8 mouse cellular contexts compared by ENCODE assay signal in genomic region chr9:34954212-34954611, GRCm38 (mm10).
DNase-seq lines count a peak whose midpoint lies in the region; ATAC-seq and TF ChIP-seq lines count a peak whose summit lies in the region.
"Had no signal": no experiment of that assay in that cellular context is flagged by ENCODE, and none has a peak within 500 bp of the region (broad histone marks: within the 10 kb centered on the region; RNA-seq: fewer than 3 reads in every experiment).

No protein-coding gene starts in this region.

- no peaks in the 10 kb centered on the region for H3K9me3 ChIP-seq in hindbrain, embryonic 14.5 days (ENCODE audit: control insufficient read depth, low read length)
- no peaks in the 10 kb centered on the region for H3K9me3 ChIP-seq in hindbrain, embryonic 12.5 days (replicated peaks)
- no peaks in the 10 kb centered on the region for H3K9me3 ChIP-seq in MEL (replicated peaks; ENCODE audit: insufficient read depth, low read length)
- no peaks in the 10 kb centered on the region for H3K9me3 ChIP-seq in embryonic facial prominence, embryonic 10.5 days
- H3K9me3 ChIP-seq in midbrain, embryonic 13.5 days = no peaks in the 10 kb centered on the region
- H3K9me3 ChIP-seq: embryonic facial prominence, embryonic 15.5 days had no signal

- H3K36me3 ChIP-seq in hindbrain, embryonic 14.5 days (replicated peaks; ENCODE audit: control insufficient read depth, insufficient read depth) = no peaks in the 10 kb centered on the region
- no peaks in the 10 kb centered on the region for H3K36me3 ChIP-seq in hindbrain, embryonic 12.5 days
- H3K36me3 ChIP-seq in MEL (ENCODE audit: control insufficient read depth in 1 of 2, insufficient read depth in 2 of 2, low read length in 2 of 2) = no peaks in the 10 kb centered on the region
- H3K36me3 ChIP-seq in embryonic facial prominence, embryonic 10.5 days (replicated peaks) = no peaks in the 10 kb centered on the region
- H3K36me3 ChIP-seq in midbrain, embryonic 13.5 days = no peaks in the 10 kb centered on the region
- H3K36me3 ChIP-seq: embryonic facial prominence, embryonic 15.5 days had no signal

- H3K4me2 ChIP-seq in hindbrain, embryonic 14.5 days (replicated peaks) = no peak overlapping the region
- no peak overlapping the region for H3K4me2 ChIP-seq in hindbrain, embryonic 12.5 days (replicated peaks)
- no peak overlapping the region for H3K4me2 ChIP-seq in midbrain, embryonic 13.5 days (replicated peaks)
- H3K4me2 ChIP-seq: embryonic facial prominence, embryonic 15.5 days had no signal

- 56% methylated on average over 5 of the region's 5 CpGs for WGBS in hindbrain, embryonic 14.5 days
- WGBS in hindbrain, embryonic 12.5 days = 60% methylated on average over 5 of the region's 5 CpGs
- WGBS in embryonic facial prominence, embryonic 10.5 days = 62% methylated on average over 5 of the region's 5 CpGs
- WGBS in midbrain, embryonic 13.5 days = 58% methylated on average over 5 of the region's 5 CpGs

- H3K27ac ChIP-seq in hindbrain, embryonic 14.5 days = no peak overlapping the region
- H3K27ac ChIP-seq in hindbrain, embryonic 12.5 days = no peak overlapping the region
- H3K27ac ChIP-seq in MEL (ENCODE audit: control insufficient read depth, low read depth, low read length) = no peak overlapping the region
- no peak overlapping the region for H3K27ac ChIP-seq in embryonic facial prominence, embryonic 10.5 days (replicated peaks)
- H3K27ac ChIP-seq in midbrain, embryonic 13.5 days = no peak overlapping the region
- H3K27ac ChIP-seq: embryonic facial prominence, embryonic 15.5 days had no signal

- TF ChIP-seq CTCF in MEL (IDR thresholded peaks at IDR 0.05 in 2 of 3, conservative IDR thresholded peaks at IDR 0.05 in 1 of 3; ENCODE audit: control insufficient read depth in 1 of 3, insufficient read depth in 1 of 3, low read depth in 2 of 3, low read length in 3 of 3, poor library complexity in 1 of 3, severe bottlenecking in 1 of 3) = peak in 1 of 3 experiments; percentile 5; a peak in 1 of 6 replicates

- H3K27me3 ChIP-seq in hindbrain, embryonic 14.5 days (ENCODE audit: control insufficient read depth, insufficient read depth, low read length) = no peaks in the 10 kb centered on the region
- H3K27me3 ChIP-seq in hindbrain, embryonic 12.5 days = no peaks in the 10 kb centered on the region
- no peaks in the 10 kb centered on the region for H3K27me3 ChIP-seq in MEL (ENCODE audit: control insufficient read depth in 1 of 2, insufficient read depth in 2 of 2, low read length in 2 of 2)
- H3K27me3 ChIP-seq in embryonic facial prominence, embryonic 10.5 days (replicated peaks; ENCODE audit: low read depth, poor library complexity, severe bottlenecking) = 0 out of 2 replicates have a peak, but pooled peaks cover 7% of the 10 kb centered on the region
- H3K27me3 ChIP-seq in midbrain, embryonic 13.5 days = no peaks in the 10 kb centered on the region
- H3K27me3 ChIP-seq: embryonic facial prominence, embryonic 15.5 days had no signal

- ATAC-seq in hindbrain, embryonic 14.5 days (ENCODE audit: low FRiP score) = no peak
- no peak for ATAC-seq in hindbrain, embryonic 12.5 days (ENCODE audit: low FRiP score)
- ATAC-seq in midbrain, embryonic 13.5 days = peak; percentile 32; the same call in 1 of the 2 replicates
- no peak for ATAC-seq in erythroid progenitor cell, adult 5-6 weeks (replicated peaks; ENCODE audit: low FRiP score, poor library complexity, severe bottlenecking)

- no peak for TF ChIP-seq EP300 in MEL (IDR thresholded peaks at IDR 0.05; ENCODE audit: low read depth in 1 of 2, low read length in 2 of 2)

- DNase-seq in hindbrain, embryonic 14.5 days (ENCODE audit: low spot score) = peak; percentile 39
- DNase-seq in 416B (ENCODE audit: low read depth) (peak; percentile 51), MEL (ENCODE audit: low read depth, low spot score) (peak; percentile 4)
- DNase-seq in embryonic facial prominence, embryonic 10.5 days (ENCODE audit: low spot score) = peak; percentile 57

- no peak for TF ChIP-seq POLR2A in MEL (IDR thresholded peaks at IDR 0.05; ENCODE audit: control insufficient read depth in 1 of 2, insufficient read depth in 1 of 2, low read depth in 1 of 2, low read length in 2 of 2, poor library complexity in 1 of 2)

- peaks cover 4% of the 10 kb centered on the region for H3K4me1 ChIP-seq in hindbrain, embryonic 14.5 days (replicated peaks; ENCODE audit: control insufficient read depth, insufficient read depth, low read length)
- peaks cover 7% of the 10 kb centered on the region; the same call in 1 of the 2 replicates for H3K4me1 ChIP-seq in hindbrain, embryonic 12.5 days
- no peaks in the 10 kb centered on the region for H3K4me1 ChIP-seq in MEL (ENCODE audit: control insufficient read depth in 1 of 2, insufficient read depth in 2 of 2, low read length in 2 of 2)
- H3K4me1 ChIP-seq in embryonic facial prominence, embryonic 10.5 days = peaks cover 10% of the 10 kb centered on the region
- H3K4me1 ChIP-seq in midbrain, embryonic 13.5 days (replicated peaks) = peaks cover 25% of the 10 kb centered on the region

- H3K79me2 ChIP-seq in MEL (ENCODE audit: control insufficient read depth, insufficient read depth, low read length, poor library complexity) = no peaks in the 10 kb centered on the region

- H3K4me3 ChIP-seq in hindbrain, embryonic 14.5 days (replicated peaks; ENCODE audit: low read length) = no peak overlapping the region
- H3K4me3 ChIP-seq in hindbrain, embryonic 12.5 days = no peak overlapping the region
- H3K4me3 ChIP-seq in MEL (ENCODE audit: control insufficient read depth in 1 of 2, insufficient read depth in 1 of 2, low read depth in 2 of 2, low read length in 2 of 2) = no peak overlapping the region
- no peak overlapping the region for H3K4me3 ChIP-seq in embryonic facial prominence, embryonic 10.5 days
- no peak overlapping the region for H3K4me3 ChIP-seq in midbrain, embryonic 13.5 days (replicated peaks)
- H3K4me3 ChIP-seq: embryonic facial prominence, embryonic 15.5 days had no signal

- no peak; the same call in 1 of the 2 replicates for TF ChIP-seq RAD21 in MEL (IDR thresholded peaks at IDR 0.05; ENCODE audit: low read depth, low read length)

- H3K9ac ChIP-seq in hindbrain, embryonic 14.5 days = no peak overlapping the region
- no peak overlapping the region for H3K9ac ChIP-seq in hindbrain, embryonic 12.5 days
- H3K9ac ChIP-seq in MEL (ENCODE audit: control insufficient read depth, low read depth, low read length, poor library complexity, severe bottlenecking) = no peak overlapping the region
- no peak overlapping the region for H3K9ac ChIP-seq in midbrain, embryonic 13.5 days (replicated peaks)
- H3K9ac ChIP-seq: embryonic facial prominence, embryonic 15.5 days had no signal

TF ChIP-seq in MEL, 35 proteins besides CTCF, POLR2A, EP300 and RAD21:
- TF ChIP-seq SMC3 (IDR thresholded peaks at IDR 0.05; ENCODE audit: low read depth, low read length) (no peak), MAFK (IDR thresholded peaks at IDR 0.05; ENCODE audit: borderline replicate concordance, low read depth, low read length) (no peak), POLR2AphosphoS2 (IDR thresholded peaks at IDR 0.05; ENCODE audit: low read length) (no peak), UBTF (IDR thresholded peaks at IDR 0.05; ENCODE audit: borderline replicate concordance, insufficient read depth, low read depth, low read length) (no peak), NELFE (IDR thresholded peaks at IDR 0.05; ENCODE audit: low read depth, low read length) (no peak), RCOR1 (IDR thresholded peaks at IDR 0.05; ENCODE audit: low read depth, low read length) (no peak), JUND (IDR thresholded peaks at IDR 0.05; ENCODE audit: low read depth, low read length) (no peak), HCFC1 (IDR thresholded peaks at IDR 0.05; ENCODE audit: low read depth, low read length) (no peak), MYB (IDR thresholded peaks at IDR 0.05; ENCODE audit: low read depth, low read length) (no peak), USF2 (IDR thresholded peaks at IDR 0.05; ENCODE audit: borderline replicate concordance in 1 of 2, insufficient read depth in 1 of 2, low read depth in 1 of 2, low read length in 2 of 2) (no peak), SIN3A (IDR thresholded peaks at IDR 0.05; ENCODE audit: low read length) (no peak), ZKSCAN1 (IDR thresholded peaks at IDR 0.05; ENCODE audit: low read depth, low read length) (no peak), GABPA (IDR thresholded peaks at IDR 0.05; ENCODE audit: low read depth, low read length) (no peak)

Comparison
In these comparisons a context has a peak if more than half of its experiments do, and no peak if none do; other contexts are left out.
1. DNase-seq: peak in every context shown above with its lines; median percentile 57 in embryonic facial prominence, embryonic 10.5 days; 51 in 416B; 39 in hindbrain, embryonic 14.5 days; 4 in MEL.